Mouse (Mus musculus) left cerebral cortex, postnatal 14 days (tissue): ENCODE measurements around the gene Prom1. TPM values are rescaled to one million over a fixed set of nuclear protein-coding genes. Genes with fewer than 3 reads are reported as not detected.
A peak's percentile ranks its signal among the peaks of the same experiment; 100 is the strongest.
"Not testable (repeated sequence)": the region's sequence is repeated elsewhere in the genome, so short reads cannot be mapped to it uniquely, and the experiment has no call there.

Source experiments
- DNase-seq, 2 experiments: peaks; one replicate each; pipeline ENCODE4 v3.0.0; 2021 to 2022; ENCODE audit warnings: low spot score in 2 of 2, mixed read lengths in 1 of 2
- intact Hi-C: fragments of 180-260 bp; cut with DNase I; formaldehyde crosslinking; loops from one replicate; pipeline ENCODE4 v1.15.1; 2025
- long read RNA-seq, 2 experiments: library from polyadenylated mRNA; stranded (forward); transcript quantifications; one replicate each; pipeline ENCODE4 v2.0.0; 2021
- total RNA-seq, 2 experiments: library from RNA; stranded (reverse); gene quantifications; 2 replicates each; pipeline ENCODE4 v1.2.3; 2021

The Prom1 gene
- total RNA-seq: 10 to 100 TPM; 14.9 to 15.1 TPM
- long read RNA-seq, experiment 1, transcript Prom1-203 (27 exons, 3,664 nt): major isoform, 6 of 19 reads
- long read RNA-seq, experiment 1, partial matches to known transcripts: 0 of 19 reads
- long read RNA-seq, experiment 1, other reads (novel, unspliced or antisense): 12 of 19 reads
- long read RNA-seq, experiment 2, partial matches to known transcripts: 1 of 6 reads
- long read RNA-seq, experiment 2, other reads (novel, unspliced or antisense): 2 of 6 reads

GRCm38 (mm10) chr5:44101231-44102110 lies at the start of gene Prom1:
Gene Prom1, minus strand, starts transcription at chr5:44102032.
- DNase-seq: no peak
- intact Hi-C loops: loop anchor here (5.0 kb wide), 1 partner anchor 209 kb away; no protein-coding TSS in a partner anchor

GRCm38 (mm10) chr5:44147732-44148131 lies 45.9 kb upstream of the Prom1 start:
- intact Hi-C loops: no loop called here
- peak in 1 of 2 experiments; percentile 42 for DNase-seq

- intact Hi-C loops: no loop called here
Observed at GRCm38 (mm10) chr5:44146437-44147332, 44.9 kb upstream of the Prom1 start.

GRCm38 (mm10) chr5:44143467-44144235 lies 41.8 kb upstream of the Prom1 start:
- no peak for DNase-seq
- intact Hi-C loops: no loop called here

More at GRCm38 (mm10) chr5:44146437-44147332, 44.9 kb upstream of the Prom1 start:
- no peak for DNase-seq

DNA sequence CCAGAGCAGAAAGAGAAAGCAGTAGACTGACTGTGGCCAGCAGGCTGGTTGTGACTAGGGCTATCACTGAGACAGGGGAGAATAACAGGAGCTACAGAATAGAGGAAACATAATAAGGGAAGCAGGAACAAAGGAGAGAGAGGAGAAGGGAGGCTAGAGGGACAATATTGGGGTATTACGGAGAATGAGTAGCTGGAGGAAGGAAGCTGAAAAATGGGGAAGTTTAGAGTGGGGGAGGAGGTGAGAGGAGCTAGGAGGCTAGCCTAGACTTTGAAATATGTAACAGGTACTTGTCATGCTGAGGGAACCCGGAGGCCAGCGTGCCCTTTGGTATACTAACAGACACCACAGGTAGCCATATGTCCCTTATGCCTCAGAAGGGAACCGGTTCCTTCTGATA lies 25.7 kb upstream of the Prom1 start:
- no peak for DNase-seq
- intact Hi-C loops: no loop called here

DNA sequence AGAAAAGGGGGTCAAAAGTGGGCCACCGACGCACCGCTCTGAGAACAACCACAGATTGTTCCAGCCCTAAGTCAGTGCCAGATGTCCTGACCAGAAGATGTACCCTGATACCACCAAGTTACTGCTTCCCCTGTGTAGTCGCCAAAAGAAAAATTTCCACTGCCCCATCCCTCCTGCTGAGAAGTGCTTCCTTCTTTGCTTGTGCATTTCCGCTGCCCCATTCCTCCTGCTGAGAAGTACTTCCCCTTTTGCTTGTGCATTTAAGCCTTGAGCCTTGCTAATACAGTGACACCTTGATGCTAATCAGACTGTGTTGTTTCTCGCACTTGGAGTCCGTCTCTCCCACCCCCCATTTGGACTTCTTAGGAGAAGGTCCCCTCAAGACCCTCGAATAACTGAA lies 24.7 kb upstream of the Prom1 start:
- DNase-seq, intact Hi-C loops: not testable (repeated sequence)

- no peak for DNase-seq
- intact Hi-C loops: no loop called here
Observed at GRCm38 (mm10) chr5:44121390-44121789, 19.6 kb upstream of the Prom1 start.

- DNase-seq: no peak
Observed at GRCm38 (mm10) chr5:44113138-44113537, 11.3 kb upstream of the Prom1 start.

DNA sequence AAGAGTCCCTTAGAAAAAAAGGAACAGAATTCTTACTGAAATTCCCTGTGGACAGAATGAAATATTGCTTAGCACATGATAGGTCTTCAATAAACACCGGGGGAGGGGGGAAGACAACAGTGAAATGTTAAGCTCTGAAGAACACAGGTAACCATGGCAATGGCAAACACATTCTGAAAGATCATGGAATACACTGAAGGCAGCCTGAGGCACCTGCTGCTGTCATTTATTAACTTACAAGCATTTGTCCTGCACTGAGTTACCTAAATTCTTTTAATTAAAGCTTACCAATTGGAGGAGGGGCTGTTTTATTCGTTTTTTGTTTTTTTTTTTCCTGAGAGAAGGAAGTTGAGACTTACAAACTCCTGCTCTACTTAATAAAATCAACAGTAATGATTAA lies 7.3 kb upstream of the Prom1 start:
- DNase-seq: no peak
- intact Hi-C loops: no loop called here

More at GRCm38 (mm10) chr5:44113138-44113537, 11.3 kb upstream of the Prom1 start:
- intact Hi-C loops: no loop called here

DNA sequence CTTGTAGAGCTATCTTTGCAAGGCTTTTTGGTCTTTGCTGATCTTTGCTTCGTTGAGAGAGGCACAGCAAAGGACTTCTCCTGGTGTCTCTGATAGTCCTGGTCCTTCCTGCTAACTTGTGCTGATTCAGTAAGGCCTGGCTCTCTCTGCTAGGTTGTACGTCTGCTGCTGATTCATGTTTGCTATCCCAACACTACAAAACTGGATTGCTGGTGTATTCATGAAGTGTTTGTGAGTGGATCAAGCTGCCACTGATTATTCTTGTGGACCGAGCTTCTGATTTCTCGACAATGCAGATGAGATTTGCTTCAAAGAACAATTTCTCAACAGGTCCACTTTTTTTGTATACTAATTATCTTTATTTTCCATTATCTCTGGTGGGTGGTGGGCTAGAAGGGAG lies 6.3 kb upstream of the Prom1 start:
- intact Hi-C loops: no loop called here

DNA sequence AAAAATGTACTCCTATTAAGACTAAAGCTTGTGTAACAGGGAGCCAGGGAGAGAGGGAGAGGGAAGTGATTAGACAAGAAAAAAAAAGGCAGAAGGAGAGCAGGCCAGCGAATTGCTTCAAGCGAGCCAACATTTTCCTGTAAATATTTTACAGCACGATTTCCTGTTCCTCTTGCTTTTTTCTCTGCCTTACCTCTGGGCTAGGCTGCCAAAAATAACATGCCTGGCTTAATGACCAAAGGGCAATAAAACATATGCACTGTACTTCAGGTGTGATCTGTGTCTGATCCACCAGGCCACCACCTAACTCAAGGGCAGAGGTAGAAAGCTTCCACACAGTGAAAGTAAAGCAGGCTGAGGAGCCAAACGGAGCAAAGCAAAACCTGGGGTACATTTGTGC lies 3.4 kb upstream of the Prom1 start:
- no peak for DNase-seq
- intact Hi-C loops: no loop called here

More for the DNA sequence above, 6.3 kb upstream of the Prom1 start:
- no peak for DNase-seq

- intact Hi-C loops: loop anchor here (5.0 kb wide), 1 partner anchor 212 kb away; no protein-coding TSS in a partner anchor
- DNase-seq: no peak
Observed at GRCm38 (mm10) chr5:44104686-44105085, 2.9 kb upstream of the Prom1 start.

GRCm38 (mm10) chr5:44104120-44104519 lies 2.3 kb upstream of the Prom1 start:
- intact Hi-C loops: loop anchor here (5.0 kb wide), 1 partner anchor 212 kb away; no protein-coding TSS in a partner anchor
- peak in 1 of 2 experiments; percentile 30 for DNase-seq

- intact Hi-C loops: loop anchor here (5.0 kb wide), 1 partner anchor 211 kb away; no protein-coding TSS in a partner anchor
- no peak for DNase-seq
Observed at GRCm38 (mm10) chr5:44103121-44103520, 1.3 kb upstream of the Prom1 start.

DNA sequence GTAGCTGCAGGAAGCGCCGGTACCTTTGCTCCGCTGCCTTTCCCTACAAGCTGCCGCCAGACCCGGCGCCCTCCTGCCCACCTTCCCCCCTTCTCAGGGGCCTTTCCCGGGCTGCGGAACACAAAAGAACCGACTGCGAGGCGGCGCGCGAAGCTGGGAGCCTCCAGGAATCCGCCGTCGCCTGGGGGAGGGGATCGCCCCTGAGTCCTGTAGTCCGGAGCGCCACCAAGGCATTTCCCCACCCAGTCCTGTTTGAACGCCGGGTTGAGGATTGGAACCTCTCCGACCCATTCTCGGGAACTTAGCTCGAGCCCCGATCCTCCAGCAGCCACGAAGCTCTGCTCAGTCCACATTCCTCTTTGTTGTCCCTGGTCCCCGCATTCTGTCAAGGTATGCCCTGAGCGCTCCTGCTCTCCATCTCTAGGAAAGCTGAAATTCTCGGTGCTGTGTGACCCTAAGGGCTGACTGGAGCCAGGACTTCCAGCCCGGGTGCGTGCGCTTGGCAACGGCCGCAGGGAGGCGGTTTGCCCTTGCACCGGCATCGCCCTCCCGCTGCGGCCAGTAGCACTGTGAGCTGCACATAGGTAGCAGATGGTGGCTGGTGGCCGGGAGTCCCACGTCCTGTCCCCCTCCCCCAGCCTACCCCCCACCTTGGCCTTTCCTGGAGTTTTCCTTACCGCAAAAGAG lies 1.1 kb downstream of the Prom1 start:
- peak in 1 of 2 experiments; percentile 12 for DNase-seq
- intact Hi-C loops: loop anchor here (5.0 kb wide), 1 partner anchor 208 kb away; no protein-coding TSS in a partner anchor

DNA sequence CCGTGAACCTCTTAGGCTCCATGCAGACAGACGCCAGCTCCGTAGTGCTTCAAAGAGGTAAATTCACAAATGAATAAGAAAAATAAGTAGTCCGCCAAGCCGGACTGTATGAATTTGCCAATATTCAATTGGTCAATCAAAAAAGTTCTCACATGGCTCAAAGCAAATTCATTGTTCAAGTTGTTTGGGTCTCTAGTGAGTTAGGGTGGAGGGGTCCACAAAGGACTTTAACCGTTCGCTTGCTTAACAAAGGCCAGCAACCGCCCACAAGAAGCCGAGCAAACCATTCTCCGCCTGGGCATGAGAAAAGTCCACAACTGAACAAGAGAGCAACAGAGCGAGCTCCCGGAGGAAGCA lies 1.7 kb downstream of the Prom1 start:
- DNase-seq: no peak
- intact Hi-C loops: loop anchor here (5.0 kb wide), 1 partner anchor 208 kb away; no protein-coding TSS in a partner anchor

DNA sequence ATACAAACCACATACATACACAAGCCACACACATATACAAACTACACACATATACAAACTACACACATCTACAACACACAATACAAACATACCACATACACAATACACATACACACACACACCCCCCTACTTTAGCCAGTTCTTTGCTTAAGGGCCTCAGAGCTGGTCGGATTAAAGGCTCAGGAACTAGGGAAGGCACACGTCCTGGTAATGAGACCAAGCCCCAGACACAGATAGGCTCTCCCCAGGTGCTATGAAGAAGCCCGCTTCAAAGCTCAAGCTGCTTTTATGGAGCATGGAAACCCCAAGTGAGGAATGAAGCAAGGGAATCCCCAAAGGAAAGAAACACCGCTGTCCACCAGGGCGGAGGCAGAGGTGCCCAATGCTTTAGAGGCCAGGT lies 4.8 kb downstream of the Prom1 start:
- intact Hi-C loops: no loop called here
- no peak for DNase-seq

DNA sequence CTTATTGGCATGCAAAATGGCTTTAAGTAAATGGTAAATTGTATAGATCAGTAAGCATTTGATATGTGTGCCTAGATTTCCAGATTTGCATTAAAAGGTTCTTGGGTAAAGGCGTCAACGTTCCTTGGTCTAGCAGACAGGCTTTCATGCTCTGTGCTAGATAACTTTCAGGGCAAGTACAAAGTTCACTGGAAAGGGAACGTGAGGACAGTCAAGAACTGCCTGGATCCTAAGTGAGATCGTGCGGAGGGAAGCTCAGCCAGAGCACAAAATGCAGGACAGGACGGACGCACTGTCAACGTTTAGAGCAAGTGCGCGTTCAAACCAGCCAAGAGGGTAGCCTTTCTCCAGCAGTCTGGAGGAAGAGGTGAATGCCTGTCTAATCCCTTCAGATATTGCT lies 5.7 kb downstream of the Prom1 start:
- no peak for DNase-seq
- intact Hi-C loops: no loop called here
